Mouse (Mus musculus): ENCODE measurements around the gene Ctcfl.

Ctcfl gene

GRCm38 (mm10) chr2:173057623-173058022 lies 61.7 kb downstream of the Ctcfl start:
- in situ Hi-C loops (cut with MboI; ENCODE audit: low pct_unique_long_range_greater_than_20kb in 1 of 2, low sequenced_read_pairs in 2 of 2, unreplicated experiment in 1 of 2), result no loop called here

GRCm38 (mm10) chr2:173056882-173057315 lies 62.4 kb downstream of the Ctcfl start:
- in situ Hi-C loops (cut with MboI; ENCODE audit: low pct_unique_long_range_greater_than_20kb in 1 of 2, low sequenced_read_pairs in 2 of 2, unreplicated experiment in 1 of 2), result no loop called here

GRCm38 (mm10) chr2:173056303-173056881 lies 62.9 kb downstream of the Ctcfl start:
- in situ Hi-C loops (cut with MboI; ENCODE audit: low pct_unique_long_range_greater_than_20kb in 1 of 2, low sequenced_read_pairs in 2 of 2, unreplicated experiment in 1 of 2), result no loop called here

GRCm38 (mm10) chr2:173053846-173054245 lies 65.5 kb downstream of the Ctcfl start:
- in situ Hi-C loops (cut with MboI; ENCODE audit: low pct_unique_long_range_greater_than_20kb in 1 of 2, low sequenced_read_pairs in 2 of 2, unreplicated experiment in 1 of 2), result no loop called here

- in situ Hi-C loops (cut with MboI; ENCODE audit: low pct_unique_long_range_greater_than_20kb in 1 of 2, low sequenced_read_pairs in 2 of 2, unreplicated experiment in 1 of 2), result no loop called here
Measured at GRCm38 (mm10) chr2:173052881-173053280, 66.4 kb downstream of the Ctcfl start.

- in situ Hi-C loops (cut with MboI; ENCODE audit: low pct_unique_long_range_greater_than_20kb in 1 of 2, low sequenced_read_pairs in 2 of 2, unreplicated experiment in 1 of 2), result no loop called here
Measured at GRCm38 (mm10) chr2:173050604-173051382, 68.5 kb downstream of the Ctcfl start.

- in situ Hi-C loops (cut with MboI; ENCODE audit: low pct_unique_long_range_greater_than_20kb in 1 of 2, low sequenced_read_pairs in 2 of 2, unreplicated experiment in 1 of 2), result no loop called here
Measured at GRCm38 (mm10) chr2:173049817-173050216, 69.5 kb downstream of the Ctcfl start.

DNA sequence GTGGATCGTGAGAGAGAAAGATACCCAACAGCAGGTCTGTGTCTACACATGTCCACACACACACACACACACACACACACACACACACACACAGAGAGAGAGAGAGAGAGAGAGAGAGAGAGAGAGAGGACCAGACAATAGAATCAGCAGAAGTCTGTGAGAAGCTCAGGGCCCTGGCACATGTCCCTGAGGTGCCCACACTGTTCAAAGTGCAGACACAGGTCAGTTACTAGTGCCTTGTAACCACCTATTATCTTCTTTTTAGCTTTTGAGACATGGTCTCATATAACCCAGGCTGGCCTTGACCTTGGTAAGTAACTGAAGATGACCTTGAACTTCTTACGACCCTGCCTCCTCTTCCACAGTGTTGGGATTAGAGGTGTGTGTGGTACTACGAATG lies 70.1 kb downstream of the Ctcfl start:
- in situ Hi-C loops (cut with MboI; ENCODE audit: low pct_unique_long_range_greater_than_20kb in 1 of 2, low sequenced_read_pairs in 2 of 2, unreplicated experiment in 1 of 2), result no loop called here

DNA sequence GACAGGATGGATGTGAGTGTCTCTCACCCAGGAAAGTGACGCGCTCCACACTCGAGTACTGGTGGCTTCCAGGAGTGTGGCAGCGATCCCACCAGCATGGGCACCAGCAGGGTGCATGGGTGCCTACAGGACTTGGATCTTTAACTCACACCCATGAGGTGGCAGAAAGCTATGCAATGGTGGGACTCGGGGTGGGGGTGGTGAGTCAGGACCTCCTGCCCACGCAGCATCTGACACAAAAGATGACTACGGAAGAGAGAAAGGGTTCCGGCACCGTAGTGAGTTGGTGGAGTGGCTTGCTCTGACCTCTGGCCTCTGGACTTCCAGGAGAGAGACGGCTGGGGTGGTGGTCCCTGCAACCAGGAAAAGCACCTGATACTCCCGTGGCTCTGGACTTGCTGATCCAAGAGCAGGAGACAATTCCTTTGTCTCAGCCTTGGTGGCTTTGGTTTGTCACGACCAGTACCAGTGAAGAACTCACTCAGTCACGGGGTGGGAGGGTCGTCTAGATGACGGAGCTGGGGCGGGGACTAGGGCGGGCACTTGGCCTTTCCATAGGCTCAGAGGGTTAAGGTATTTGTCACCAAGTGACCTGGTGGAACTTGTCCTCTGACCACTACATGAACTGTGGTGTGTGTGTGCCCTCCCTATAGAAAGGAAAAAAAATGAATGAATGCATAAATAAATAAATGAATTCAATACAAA lies 71.1 kb downstream of the Ctcfl start:
- in situ Hi-C loops (cut with MboI; ENCODE audit: low pct_unique_long_range_greater_than_20kb in 1 of 2, low sequenced_read_pairs in 2 of 2, unreplicated experiment in 1 of 2), result no loop called here

- in situ Hi-C loops (cut with MboI; ENCODE audit: low pct_unique_long_range_greater_than_20kb in 1 of 2, low sequenced_read_pairs in 2 of 2, unreplicated experiment in 1 of 2), result no loop called here
Measured at GRCm38 (mm10) chr2:173047471-173047870, 71.9 kb downstream of the Ctcfl start.

DNA sequence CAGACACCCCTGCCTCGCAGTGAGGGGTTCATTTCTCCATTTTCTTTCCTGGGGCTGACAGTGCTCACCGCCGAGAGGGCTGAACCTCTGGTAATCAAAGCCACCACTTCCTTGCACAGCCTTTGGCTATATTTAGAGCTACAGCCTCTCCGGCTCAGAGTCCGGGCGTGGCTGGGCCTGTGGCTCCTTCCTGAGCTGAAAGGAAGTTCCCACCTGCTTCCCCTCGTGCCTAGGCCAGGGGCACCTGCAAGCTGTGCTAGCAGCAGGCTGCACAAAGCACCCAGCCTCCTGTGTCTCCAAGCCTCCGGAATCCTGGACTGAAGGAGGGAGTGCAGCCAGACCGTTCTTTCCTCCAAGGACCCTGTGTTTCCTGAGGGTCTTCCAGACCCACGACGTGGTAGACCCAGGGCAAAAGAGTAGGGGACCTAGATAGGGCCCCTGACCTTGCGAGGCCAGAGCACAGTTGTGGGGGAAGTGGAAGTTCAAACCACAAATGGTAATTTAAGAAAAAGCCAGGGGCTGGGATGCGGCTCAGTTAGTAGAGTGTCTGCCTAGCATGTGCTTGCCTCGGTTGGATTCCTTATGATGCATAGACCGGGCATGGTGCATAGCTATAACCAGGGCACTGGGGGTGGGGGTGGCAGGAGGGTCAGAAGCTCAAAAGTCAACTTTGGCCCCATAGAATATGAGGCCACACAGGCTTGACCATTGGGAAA lies 72.6 kb downstream of the Ctcfl start:
- in situ Hi-C loops (cut with MboI; ENCODE audit: low pct_unique_long_range_greater_than_20kb in 1 of 2, low sequenced_read_pairs in 2 of 2, unreplicated experiment in 1 of 2), result no loop called here

- in situ Hi-C loops (cut with MboI; ENCODE audit: low pct_unique_long_range_greater_than_20kb in 1 of 2, low sequenced_read_pairs in 2 of 2, unreplicated experiment in 1 of 2), result no loop called here
Measured at GRCm38 (mm10) chr2:173044198-173044970, 74.9 kb downstream of the Ctcfl start.
